Mouse (Mus musculus) midbrain, embryonic 12.5 days (tissue): ENCODE measurements around the gene Sgsh. TPM values are rescaled to one million over a fixed set of nuclear protein-coding genes. Genes with fewer than 3 reads are reported as not detected.

ENCODE experiments used
- ATAC-seq: fragments of 200-750 bp; cut with Nextera tagmentation; 2 replicates; pipeline ENCODE4 v1.8.0; 2017; ENCODE audit warnings: low read depth, moderate TSS enrichment, moderate library complexity; ENCODE audit not compliant: low FRiP score
- H3K27ac ChIP-seq: fragments of 300-500 bp; sonication (generic); replicated peaks from 2 replicates; pipeline ENCODE4 v1.5.1; 2016; ENCODE audit warnings: mild to moderate bottlenecking
- H3K27me3 ChIP-seq: fragments of 300-500 bp; sonication (generic); 2 replicates; pipeline ENCODE4 v1.6.1; 2016; ENCODE audit warnings: mild to moderate bottlenecking
- H3K36me3 ChIP-seq: fragments of 300-500 bp; sonication (generic); 2 replicates; pipeline ENCODE4 v1.6.1; 2016
- H3K4me1 ChIP-seq: fragments of 300-500 bp; sonication (generic); 2 replicates; pipeline ENCODE4 v1.6.1; 2016
- H3K4me2 ChIP-seq: fragments of 300-500 bp; sonication (generic); replicated peaks from 2 replicates; pipeline ENCODE4 v1.6.1; 2016; ENCODE audit warnings: mild to moderate bottlenecking, moderate library complexity
- H3K4me3 ChIP-seq: fragments of 300-500 bp; sonication (generic); 2 replicates; pipeline ENCODE4 v1.5.1; 2016; ENCODE audit warnings: mild to moderate bottlenecking
- H3K9ac ChIP-seq: fragments of 300-500 bp; sonication (generic); replicated peaks from 2 replicates; pipeline ENCODE4 v1.6.1; 2016; ENCODE audit warnings: mild to moderate bottlenecking, moderate library complexity
- H3K9me3 ChIP-seq: fragments of 300-500 bp; sonication (generic); 2 replicates; pipeline ENCODE4 v1.6.1; 2016; ENCODE audit warnings: mild to moderate bottlenecking
- WGBS: fragments of 180-500 bp; shearing (Covaris S2); methylation state at CpG from one replicate; pipeline ENCODE4 v1.1.7; 2016; 5-methylcytosine and 5-hydroxymethylcytosine counted together
- polyA plus RNA-seq: library from polyadenylated mRNA; unstranded; fragments of >200 nt; fragmentation: Nextera tagmentation; extraction: Ambion mirVana; gene quantifications from 2 replicates; pipeline ENCODE4 v1.2.1, GENCODE M21; 2016

Gene Sgsh
- 4.6 and 6.5 TPM in 2 replicates for polyA plus RNA-seq

GRCm38 (mm10) chr11:119355443-119356385 is at the start of gene Sgsh, which contains the start of gene Slc26a11:
TSS of gene Sgsh (minus strand) at chr11:119355536.
TSS of gene Slc26a11 (plus strand) at chr11:119355557.
- peak within 1 kb of the TSS; percentile 77 for H3K9ac ChIP-seq

GRCm38 (mm10) chr11:119404627-119405026 is 49.3 kb upstream of the Sgsh start:
- 50% methylated on average over 5 of the region's 5 CpGs for WGBS
- no peak overlapping the region for H3K4me3 ChIP-seq
- no peak overlapping the region for H3K27ac ChIP-seq
- no peak for ATAC-seq
- H3K4me2 ChIP-seq = no peak overlapping the region
- no peak overlapping the region for H3K9ac ChIP-seq
- H3K27me3 ChIP-seq = no peaks in the 10 kb centered on the region
- H3K9me3 ChIP-seq = no peaks in the 10 kb centered on the region
- no peaks in the 10 kb centered on the region for H3K36me3 ChIP-seq
- H3K4me1 ChIP-seq = no peaks in the 10 kb centered on the region

More at GRCm38 (mm10) chr11:119355443-119356385, at the start of gene Sgsh, which contains the start of gene Slc26a11:
- H3K4me3 ChIP-seq = peak within 1 kb of the TSS; percentile 70
- peak within 1 kb of the TSS; percentile 64 for H3K27ac ChIP-seq
- no peaks in the 10 kb centered on the region for H3K9me3 ChIP-seq
- ATAC-seq = peak; percentile 94
- H3K4me2 ChIP-seq = peak within 1 kb of the TSS; percentile 95
- H3K4me1 ChIP-seq = peaks cover 17% of the 10 kb centered on the region
- WGBS = 3% methylated on average over 35 of the region's 40 CpGs
- 0 out of 2 replicates have a peak, but pooled peaks cover 5% of the 10 kb centered on the region for H3K36me3 ChIP-seq
- no peaks in the 10 kb centered on the region for H3K27me3 ChIP-seq

DNA sequence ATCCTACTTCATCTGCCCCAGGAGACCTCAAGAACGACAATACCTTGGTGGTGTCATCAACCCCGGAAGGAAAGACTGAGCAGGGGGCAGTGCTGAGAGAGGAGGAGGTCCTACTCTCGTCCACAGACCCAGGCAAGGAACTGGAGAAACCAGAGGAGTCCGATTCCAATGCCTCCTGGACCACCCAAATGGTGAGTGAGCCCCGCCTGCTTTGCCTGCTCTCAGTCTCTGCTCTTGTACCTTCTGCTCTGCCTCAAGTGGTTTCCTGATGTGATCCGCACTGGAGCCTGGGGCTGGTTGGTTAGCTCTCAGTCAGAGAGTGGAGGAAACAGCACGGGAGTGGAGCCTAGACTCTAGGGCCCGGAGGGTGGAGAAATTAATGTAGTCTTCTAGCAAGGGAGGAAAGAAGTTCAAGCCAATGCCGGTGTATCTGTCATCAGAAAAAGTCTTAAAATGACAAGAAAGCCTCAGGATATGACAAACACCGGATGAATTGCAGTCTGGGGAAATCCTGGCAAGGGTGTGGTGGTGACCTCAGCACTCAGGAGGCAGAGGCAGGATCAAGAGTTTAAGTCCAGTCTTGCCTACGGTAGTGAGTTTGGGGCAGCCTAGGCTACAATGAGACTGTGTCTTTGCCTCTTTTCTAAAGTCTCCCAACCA is 47.3 kb upstream of the Sgsh start:
- Histone ChIP-seq H3K36me3 (no peaks in the 10 kb centered on the region), H3K4me1 (no peaks in the 10 kb centered on the region), H3K27me3 (no peaks in the 10 kb centered on the region; the same call in 1 of the 2 replicates), H3K4me3 (no peak overlapping the region), H3K4me2 (no peak overlapping the region), H3K9me3 (no peaks in the 10 kb centered on the region), H3K9ac (no peak overlapping the region), H3K27ac (no peak overlapping the region)
- WGBS = 54% methylated on average over 11 of the region's 11 CpGs
- ATAC-seq = no peak

GRCm38 (mm10) chr11:119396461-119396860 is 41.1 kb upstream of the Sgsh start:
- H3K9me3 ChIP-seq = no peaks in the 10 kb centered on the region

GRCm38 (mm10) chr11:119395931-119396330 is 40.6 kb upstream of the Sgsh start:
- Histone ChIP-seq H3K4me3 (no peak overlapping the region), H3K27me3 (peaks cover 59% of the 10 kb centered on the region), H3K9ac (no peak overlapping the region), H3K4me2 (no peak overlapping the region), H3K9me3 (no peaks in the 10 kb centered on the region), H3K36me3 (no peaks in the 10 kb centered on the region), H3K4me1 (peaks cover 8% of the 10 kb centered on the region; the same call in 1 of the 2 replicates), H3K27ac (no peak overlapping the region)
- ATAC-seq = no peak
- 10% methylated on average over 13 of the region's 13 CpGs for WGBS

More at GRCm38 (mm10) chr11:119396461-119396860, 41.1 kb upstream of the Sgsh start:
- Histone ChIP-seq H3K4me3 (no peak overlapping the region), H3K9ac (no peak overlapping the region), H3K36me3 (no peaks in the 10 kb centered on the region), H3K27ac (no peak overlapping the region), H3K4me2 (no peak overlapping the region), H3K27me3 (peaks cover 54% of the 10 kb centered on the region), H3K4me1 (peaks cover 8% of the 10 kb centered on the region; the same call in 1 of the 2 replicates)
- no peak for ATAC-seq
- WGBS = 38% methylated on average over 7 of the region's 7 CpGs

GRCm38 (mm10) chr11:119395394-119395793 is 40.1 kb upstream of the Sgsh start:
- Histone ChIP-seq H3K4me2 (no peak overlapping the region), H3K9ac (no peak overlapping the region), H3K9me3 (no peaks in the 10 kb centered on the region), H3K27ac (no peak overlapping the region), H3K27me3 (peaks cover 65% of the 10 kb centered on the region), H3K4me3 (no peak overlapping the region), H3K36me3 (no peaks in the 10 kb centered on the region), H3K4me1 (peaks cover 14% of the 10 kb centered on the region)
- WGBS = 7% methylated on average over 7 of the region's 7 CpGs
- ATAC-seq = no peak

- 51% methylated on average over 6 of the region's 6 CpGs for WGBS
Measured at GRCm38 (mm10) chr11:119394210-119394609, 38.9 kb upstream of the Sgsh start.

DNA sequence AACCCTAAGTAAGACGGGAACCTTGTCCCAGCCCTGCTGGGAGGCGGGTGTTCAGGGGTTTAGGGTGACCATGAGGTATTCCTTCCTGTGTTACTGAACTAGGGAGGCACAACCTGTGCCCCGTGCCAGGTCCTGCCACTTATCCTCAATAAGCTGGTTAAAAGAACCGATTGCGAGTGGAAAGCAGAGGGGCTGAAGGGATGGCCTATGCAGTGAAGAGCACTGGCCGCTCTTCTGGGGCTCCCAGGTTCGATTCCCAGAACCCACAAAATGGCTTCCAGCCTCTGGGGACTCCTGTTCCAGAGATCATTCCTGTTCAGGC is 38.1 kb upstream of the Sgsh start:
- peaks cover 22% of the 10 kb centered on the region for H3K4me1 ChIP-seq
- H3K27ac ChIP-seq = no peak overlapping the region
- H3K36me3 ChIP-seq = no peaks in the 10 kb centered on the region
- peak overlapping the region; percentile 49; the same call in 1 of the 2 replicates for H3K9ac ChIP-seq
- H3K27me3 ChIP-seq = peaks cover 84% of the 10 kb centered on the region
- peak overlapping the region; percentile 43 for H3K4me3 ChIP-seq
- H3K9me3 ChIP-seq = no peaks in the 10 kb centered on the region
- ATAC-seq = no peak
- WGBS = 32% methylated on average over 7 of the region's 7 CpGs
- peak overlapping the region; percentile 57 for H3K4me2 ChIP-seq

More at GRCm38 (mm10) chr11:119394210-119394609, 38.9 kb upstream of the Sgsh start:
- no peak overlapping the region for H3K4me2 ChIP-seq
- H3K9ac ChIP-seq = no peak overlapping the region
- peaks cover 22% of the 10 kb centered on the region for H3K4me1 ChIP-seq
- H3K36me3 ChIP-seq = no peaks in the 10 kb centered on the region
- no peak overlapping the region for H3K27ac ChIP-seq
- peaks cover 76% of the 10 kb centered on the region for H3K27me3 ChIP-seq
- no peaks in the 10 kb centered on the region for H3K9me3 ChIP-seq
- no peak overlapping the region for H3K4me3 ChIP-seq
- no peak for ATAC-seq

DNA sequence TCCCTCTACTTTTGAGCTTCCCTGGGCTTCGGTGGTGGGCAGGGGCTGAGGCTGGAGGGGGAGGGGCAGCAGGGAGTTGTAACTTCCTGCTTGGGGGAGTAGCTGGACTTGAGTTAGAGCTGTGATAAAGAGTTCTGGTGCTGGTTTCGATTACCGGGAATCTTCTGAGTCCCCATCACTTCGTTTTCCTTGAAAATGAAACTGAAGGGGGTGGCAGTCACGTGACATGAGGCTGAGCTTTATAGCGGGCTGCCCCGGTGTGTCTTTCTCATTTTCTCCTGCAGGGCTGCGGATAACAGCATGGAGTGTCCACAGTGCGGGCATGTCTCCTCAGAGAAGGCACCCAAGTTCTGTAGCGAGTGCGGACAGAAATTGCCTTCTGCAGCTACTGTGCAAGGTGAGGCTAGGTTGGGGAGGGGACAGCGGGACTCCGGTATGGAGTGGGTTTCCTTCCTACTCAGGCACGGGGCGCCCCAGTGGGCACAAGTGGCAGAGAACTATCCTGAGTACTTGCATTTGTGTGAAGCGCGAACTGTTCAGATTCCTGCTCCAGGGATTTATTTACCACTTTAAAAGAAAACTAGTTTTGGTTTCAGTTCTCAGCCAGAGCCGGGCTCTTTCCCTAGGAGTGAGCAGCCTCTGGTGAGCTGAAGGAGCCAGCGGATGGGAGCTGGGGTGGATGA is 37.6 kb upstream of the Sgsh start, which contains the start of gene Rnf213:
TSS of gene Rnf213 (plus strand) at position 301 of the 683 bp plus-strand sequence.
- Histone ChIP-seq H3K9ac (peak within 1 kb of the TSS; percentile 49), H3K36me3 (no peaks in the 10 kb centered on the region), H3K9me3 (no peaks in the 10 kb centered on the region), H3K4me1 (peaks cover 22% of the 10 kb centered on the region), H3K4me2 (peak within 1 kb of the TSS; percentile 57), H3K4me3 (peak within 1 kb of the TSS; percentile 43), H3K27ac (no peak within 1 kb of the TSS), H3K27me3 (peaks cover 89% of the 10 kb centered on the region)
- 1% methylated on average over 19 of the region's 19 CpGs for WGBS
- ATAC-seq = peak; percentile 60; the same call in 1 of the 2 replicates

GRCm38 (mm10) chr11:119392001-119392614 is 36.8 kb upstream of the Sgsh start:
- peaks cover 22% of the 10 kb centered on the region for H3K4me1 ChIP-seq
- no peaks in the 10 kb centered on the region for H3K9me3 ChIP-seq
- H3K27ac ChIP-seq = no peak overlapping the region
- H3K36me3 ChIP-seq = no peaks in the 10 kb centered on the region
- 2% methylated on average over 12 of the region's 12 CpGs for whole genome bisulfite sequencing
- H3K9ac ChIP-seq = no peak overlapping the region
- no peak for ATAC-seq
- H3K27me3 ChIP-seq = peaks cover 94% of the 10 kb centered on the region
- H3K4me3 ChIP-seq = no peak overlapping the region
- no peak overlapping the region for H3K4me2 ChIP-seq

DNA sequence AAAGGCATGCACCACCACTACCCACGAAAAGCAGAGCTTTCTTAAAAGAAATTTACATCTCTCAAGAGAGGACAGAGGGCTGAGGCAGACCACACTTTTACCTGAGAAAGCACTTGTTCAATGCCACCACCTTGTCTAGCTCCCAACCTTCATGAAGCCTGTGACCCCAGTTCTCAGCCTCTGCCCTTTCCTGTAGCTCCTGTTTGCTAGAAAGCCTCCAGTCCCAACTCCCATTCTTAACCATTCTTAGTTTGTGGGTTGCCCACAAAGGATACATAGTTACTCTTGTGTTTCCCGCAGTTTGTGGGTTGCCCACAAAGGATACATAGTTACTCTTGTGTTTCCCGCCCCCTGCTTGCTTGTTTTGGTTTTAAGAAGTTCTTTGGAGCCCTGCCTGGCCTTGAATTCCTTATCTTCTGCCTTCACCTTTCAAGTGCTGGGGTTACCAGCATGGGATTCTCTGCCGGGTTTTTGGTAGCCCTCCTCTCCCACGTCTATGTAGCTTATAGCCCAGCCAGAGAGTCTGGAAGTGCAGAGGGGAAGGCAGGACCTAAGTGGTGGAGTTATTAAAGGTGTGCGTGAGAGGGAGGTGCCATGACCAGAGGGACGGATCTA is 36.2 kb upstream of the Sgsh start:
- Histone ChIP-seq H3K9me3 (no peaks in the 10 kb centered on the region), H3K4me2 (no peak overlapping the region), H3K36me3 (no peaks in the 10 kb centered on the region), H3K4me1 (peaks cover 22% of the 10 kb centered on the region), H3K27me3 (peaks cover 91% of the 10 kb centered on the region), H3K9ac (no peak overlapping the region), H3K4me3 (no peak overlapping the region), H3K27ac (no peak overlapping the region)
- 31% methylated on average over 7 of the region's 7 CpGs for WGBS
- no peak for ATAC-seq
